Mouse (Mus musculus) limb, embryonic 15.5 days (tissue): ENCODE measurements around the gene Crb3. TPM values are rescaled to one million over a fixed set of nuclear protein-coding genes. Genes with fewer than 3 reads are reported as not detected.

Experiments used
- ATAC-seq: fragments of 200-750 bp; cut with Nextera tagmentation; 2 replicates; pipeline ENCODE4 v1.8.0; 2017; ENCODE audit warnings: low read depth, moderate TSS enrichment; ENCODE audit not compliant: insufficient number of reproducible peaks, low FRiP score, low TSS enrichment
- H3K27ac ChIP-seq: fragments of 300-500 bp; sonication (generic); 2 replicates; pipeline ENCODE4 v1.5.1; 2015; ENCODE audit warnings: moderate library complexity, mild to moderate bottlenecking, inconsistent platforms
- H3K27me3 ChIP-seq: fragments of 300-500 bp; sonication (generic); 2 replicates; pipeline ENCODE4 v1.6.1; 2015; ENCODE audit warnings: inconsistent platforms
- H3K36me3 ChIP-seq: fragments of 300-500 bp; sonication (generic); 2 replicates; pipeline ENCODE4 v1.6.1; 2015; ENCODE audit warnings: inconsistent platforms
- H3K4me1 ChIP-seq: fragments of 300-500 bp; sonication (generic); 2 replicates; pipeline ENCODE4 v1.6.1; 2015; ENCODE audit warnings: inconsistent platforms
- H3K4me2 ChIP-seq: fragments of 300-500 bp; sonication (generic); 2 replicates; pipeline ENCODE4 v1.6.1; 2015; ENCODE audit warnings: mild to moderate bottlenecking, inconsistent platforms
- H3K4me3 ChIP-seq: fragments of 300-500 bp; sonication (generic); 2 replicates; pipeline ENCODE4 v1.5.1; 2015; ENCODE audit warnings: mild to moderate bottlenecking, inconsistent platforms
- H3K9ac ChIP-seq: fragments of 300-500 bp; sonication (generic); 2 replicates; pipeline ENCODE4 v1.6.1; 2015; ENCODE audit warnings: inconsistent platforms
- H3K9me3 ChIP-seq: fragments of 300-500 bp; sonication (generic); 2 replicates; pipeline ENCODE4 v1.6.1; 2016; ENCODE audit warnings: inconsistent platforms
- WGBS: fragments of 180-500 bp; shearing (Covaris S2); methylation state at CpG from one replicate; pipeline ENCODE4 v1.1.7; 2015; 5-methylcytosine and 5-hydroxymethylcytosine counted together
- polyA plus RNA-seq: library from polyadenylated mRNA; unstranded; fragments of >200 nt; fragmentation: Nextera tagmentation; extraction: Ambion mirVana; gene quantifications from 2 replicates; pipeline ENCODE4 v1.2.1, GENCODE M21; 2015

Gene Crb3
- polyA plus RNA-seq, 1 experiment from 2014 or later: 9.7 TPM

- WGBS: 94% methylated on average over 3 of the region's 3 CpGs
- H3K4me1 ChIP-seq: peaks cover 6% of the 10 kb centered on the region
- no peak overlapping the region for H3K27ac ChIP-seq
- no peaks in the 10 kb centered on the region for H3K9me3 ChIP-seq
- H3K27me3 ChIP-seq: peaks cover 10% of the 10 kb centered on the region; the same call in 1 of the 2 replicates
- H3K36me3 ChIP-seq: no peaks in the 10 kb centered on the region
- no peak for ATAC-seq
- no peak overlapping the region for H3K9ac ChIP-seq
- H3K4me2 ChIP-seq: no peak overlapping the region
- H3K4me3 ChIP-seq: no peak overlapping the region
These were observed 35.3 kb downstream of the Crb3 start for GRCm38 (mm10) chr17:57094222-57094621.

- peak; percentile 73 for ATAC-seq
- Histone ChIP-seq H3K27me3 (0 out of 2 replicates have a peak, but pooled peaks cover 3% of the 10 kb centered on the region), H3K27ac (no peak overlapping the region), H3K4me1 (peaks cover 6% of the 10 kb centered on the region), H3K9ac (0 out of 2 replicates have a peak overlapping the region, but pooled peaks have one; percentile 10), H3K9me3 (no peaks in the 10 kb centered on the region), H3K4me3 (peak overlapping the region; percentile 24), H3K36me3 (no peaks in the 10 kb centered on the region), H3K4me2 (peak overlapping the region; percentile 38)
- WGBS: 3% methylated on average over 18 of the region's 19 CpGs
These were observed 37.1 kb downstream of the Crb3 start for GRCm38 (mm10) chr17:57095855-57096622.

- ATAC-seq: peak; percentile 79; the same call in 1 of the 2 replicates
- Histone ChIP-seq H3K9me3 (no peaks in the 10 kb centered on the region), H3K36me3 (no peaks in the 10 kb centered on the region), H3K27me3 (0 out of 2 replicates have a peak, but pooled peaks cover 3% of the 10 kb centered on the region), H3K9ac (no peak overlapping the region), H3K4me3 (peak overlapping the region; percentile 24), H3K4me1 (peaks cover 6% of the 10 kb centered on the region), H3K27ac (no peak overlapping the region), H3K4me2 (peak overlapping the region; percentile 38)
- 1% methylated on average over 11 of the region's 11 CpGs for WGBS
These were observed 37.7 kb downstream of the Crb3 start for GRCm38 (mm10) chr17:57096623-57096920.

GRCm38 (mm10) chr17:57098321-57098720 lies 39.4 kb downstream of the Crb3 start:
- Histone ChIP-seq H3K36me3 (no peaks in the 10 kb centered on the region), H3K9ac (no peak overlapping the region), H3K27me3 (no peaks in the 10 kb centered on the region), H3K4me3 (no peak overlapping the region), H3K9me3 (no peaks in the 10 kb centered on the region), H3K27ac (no peak overlapping the region), H3K4me2 (no peak overlapping the region), H3K4me1 (peaks cover 6% of the 10 kb centered on the region)
- WGBS: 65% methylated on average over 5 of the region's 5 CpGs
- ATAC-seq: no peak

GRCm38 (mm10) chr17:57099629-57100325 lies 40.9 kb downstream of the Crb3 start:
- Histone ChIP-seq H3K27me3 (no peaks in the 10 kb centered on the region), H3K27ac (no peak overlapping the region), H3K36me3 (no peaks in the 10 kb centered on the region), H3K4me2 (no peak overlapping the region), H3K4me1 (peaks cover 12% of the 10 kb centered on the region), H3K4me3 (no peak overlapping the region), H3K9ac (no peak overlapping the region), H3K9me3 (no peaks in the 10 kb centered on the region)
- no peak for ATAC-seq
- WGBS: 12% methylated on average over 10 of the region's 10 CpGs

- H3K4me1 ChIP-seq: peaks cover 20% of the 10 kb centered on the region
- no peak overlapping the region for H3K4me2 ChIP-seq
- H3K9ac ChIP-seq: no peak overlapping the region
- no peaks in the 10 kb centered on the region for H3K27me3 ChIP-seq
- no peak overlapping the region for H3K27ac ChIP-seq
- 67% methylated on average over 2 of the region's 2 CpGs for WGBS
- no peak for ATAC-seq
- H3K9me3 ChIP-seq: no peaks in the 10 kb centered on the region
- no peak overlapping the region for H3K4me3 ChIP-seq
- H3K36me3 ChIP-seq: no peaks in the 10 kb centered on the region
These were observed 43.4 kb downstream of the Crb3 start for GRCm38 (mm10) chr17:57102276-57102675.

GRCm38 (mm10) chr17:57104496-57104895 lies 45.6 kb downstream of the Crb3 start:
- Histone ChIP-seq H3K36me3 (no peaks in the 10 kb centered on the region), H3K9me3 (no peaks in the 10 kb centered on the region), H3K4me3 (peak overlapping the region; percentile 69), H3K27me3 (no peaks in the 10 kb centered on the region), H3K4me2 (peak overlapping the region; percentile 81), H3K4me1 (peaks cover 20% of the 10 kb centered on the region), H3K27ac (peak overlapping the region; percentile 23), H3K9ac (no peak overlapping the region)
- 36% methylated on average over 4 of the region's 4 CpGs for WGBS
- no peak for ATAC-seq

GRCm38 (mm10) chr17:57105181-57106034 lies 46.5 kb downstream of the Crb3 start, which contains the start of gene Tnfsf9:
Gene Tnfsf9 (plus strand): TSS chr17:57105325.
- no peaks in the 10 kb centered on the region for H3K27me3 ChIP-seq
- H3K4me2 ChIP-seq: peak within 1 kb of the TSS; percentile 81
- WGBS: 0% methylated on average over 54 of the region's 61 CpGs
- H3K4me3 ChIP-seq: peak within 1 kb of the TSS; percentile 69
- peak within 1 kb of the TSS; percentile 54 for H3K9ac ChIP-seq
- peak within 1 kb of the TSS; percentile 76 for H3K27ac ChIP-seq
- no peaks in the 10 kb centered on the region for H3K36me3 ChIP-seq
- no peaks in the 10 kb centered on the region for H3K9me3 ChIP-seq
- ATAC-seq: peak; percentile 62; the same call in 1 of the 2 replicates
- peaks cover 20% of the 10 kb centered on the region for H3K4me1 ChIP-seq

GRCm38 (mm10) chr17:57106035-57106368 lies 47.1 kb downstream of the Crb3 start:
- H3K9me3 ChIP-seq: no peaks in the 10 kb centered on the region
- H3K4me3 ChIP-seq: peak overlapping the region; percentile 69
- no peak overlapping the region for H3K9ac ChIP-seq
- peaks cover 20% of the 10 kb centered on the region for H3K4me1 ChIP-seq
- 8% methylated on average over 9 of the region's 9 CpGs for WGBS
- H3K4me2 ChIP-seq: peak overlapping the region; percentile 81
- ATAC-seq: no peak
- H3K36me3 ChIP-seq: no peaks in the 10 kb centered on the region
- H3K27ac ChIP-seq: no peak overlapping the region
- no peaks in the 10 kb centered on the region for H3K27me3 ChIP-seq

- 89% methylated on average over 5 of the region's 5 CpGs for WGBS
- no peaks in the 10 kb centered on the region for H3K36me3 ChIP-seq
These were observed 48.2 kb downstream of the Crb3 start for GRCm38 (mm10) chr17:57107064-57107463.

GRCm38 (mm10) chr17:57108040-57108665 lies 49.2 kb downstream of the Crb3 start:
- H3K9me3 ChIP-seq: no peaks in the 10 kb centered on the region
- H3K27ac ChIP-seq: no peak overlapping the region
- H3K36me3 ChIP-seq: no peaks in the 10 kb centered on the region
- H3K4me3 ChIP-seq: no peak overlapping the region
- no peak overlapping the region for H3K9ac ChIP-seq
- ATAC-seq: no peak
- H3K4me1 ChIP-seq: peaks cover 20% of the 10 kb centered on the region
- 75% methylated on average over 7 of the region's 7 CpGs for whole genome bisulfite sequencing
- H3K27me3 ChIP-seq: no peaks in the 10 kb centered on the region
- H3K4me2 ChIP-seq: no peak overlapping the region

More at GRCm38 (mm10) chr17:57107064-57107463, 48.2 kb downstream of the Crb3 start:
- H3K9ac ChIP-seq: no peak overlapping the region
- H3K27me3 ChIP-seq: no peaks in the 10 kb centered on the region
- H3K4me1 ChIP-seq: peaks cover 20% of the 10 kb centered on the region
- ATAC-seq: no peak
- no peaks in the 10 kb centered on the region for H3K9me3 ChIP-seq
- no peak overlapping the region for H3K4me2 ChIP-seq
- no peak overlapping the region for H3K27ac ChIP-seq
- no peak overlapping the region for H3K4me3 ChIP-seq
